Mouse (Mus musculus) colon, adult 2 months (tissue): Measurements from ENCODE around the gene Med24. TPM values are rescaled to one million over a fixed set of nuclear protein-coding genes. Genes with fewer than 3 reads are reported as not detected.

Experiments
- polyA plus RNA-seq: library from polyadenylated mRNA; depleted of rRNA; stranded (reverse); fragments of >200 nt; gene quantifications from 2 replicates; pipeline ENCODE4 v1.2.3, GENCODE M21; 2012; rRNA removed

The Med24 gene
- polyA plus RNA-seq, result 55.2 and 59.0 TPM in 2 replicates

GRCm38 (mm10) chr11:98729119-98729588 lies at the start of gene Med24:
Gene Med24 (minus strand): TSS chr11:98729435.

GRCm38 (mm10) chr11:98774582-98775347 lies 45.5 kb upstream of the Med24 start, which contains the start of gene Nr1d1:
Gene Nr1d1 (minus strand): TSS chr11:98775333.

GRCm38 (mm10) chr11:98740393-98741050 lies 11.3 kb upstream of the Med24 start, which contains the start of gene Thra:
Gene Thra (plus strand): TSS chr11:98740638.

GRCm38 (mm10) chr11:98701213-98701670 lies 28.0 kb downstream of the Med24 start, which contains the start of gene Csf3:
Gene Csf3 (plus strand): TSS chr11:98701263.

GRCm38 (mm10) chr11:98681786-98682745 lies 47.2 kb downstream of the Med24 start, which contains the start of gene Psmd3:
Gene Psmd3 (plus strand): TSS chr11:98682554.

GRCm38 (mm10) chr11:98664091-98664490 lies 65.1 kb downstream of the Med24 start, which contains the start of gene Gsdma:
Gene Gsdma (plus strand): TSS chr11:98664351.

Other genes with a start within 250 kb of the Med24 start
- 2.0 and 3.7 TPM in 2 replicates for gene Ikzf3, start 183.4 kb downstream of the Med24 start, polyA plus RNA-seq
- gene Zpbp2, start 178.3 kb downstream of the Med24 start, polyA plus RNA-seq, result 0.07 TPM in 1 of 2 replicates, not detected in the other
- 45.6 and 52.7 TPM in 2 replicates for gene Ormdl3, start 142.1 kb downstream of the Med24 start, polyA plus RNA-seq
- not detected in 2 replicates for gene Lrrc3c, start 131.1 kb downstream of the Med24 start, polyA plus RNA-seq
- not detected in 2 replicates for gene Gm12355, start 103.8 kb downstream of the Med24 start, polyA plus RNA-seq
- gene Gsdma3, start 103.1 kb downstream of the Med24 start, polyA plus RNA-seq, result not detected in 2 replicates
- gene Gsdma2, start 82.7 kb downstream of the Med24 start, polyA plus RNA-seq, result not detected in 2 replicates
- 0.69 and 0.73 TPM in 2 replicates for gene Gsdma, start 65.1 kb downstream of the Med24 start, polyA plus RNA-seq
- gene Psmd3, start 46.9 kb downstream of the Med24 start, polyA plus RNA-seq, result 141 and 155 TPM in 2 replicates
- gene Csf3, start 28.2 kb downstream of the Med24 start, polyA plus RNA-seq, result 0.15 TPM in 1 of 2 replicates, not detected in the other
- gene Thra, start 11.2 kb upstream of the Med24 start, polyA plus RNA-seq, result 92.5 and 95.9 TPM in 2 replicates
- gene Nr1d1, start 45.9 kb upstream of the Med24 start, polyA plus RNA-seq, result 109 and 137 TPM in 2 replicates
- 41.3 and 41.4 TPM in 2 replicates for gene Msl1, start 66.1 kb upstream of the Med24 start, polyA plus RNA-seq
- gene Casc3, start 75.5 kb upstream of the Med24 start, polyA plus RNA-seq, result 29.8 and 31.0 TPM in 2 replicates
- 101 and 113 TPM in 2 replicates for gene Rapgefl1, start 107.3 kb upstream of the Med24 start, polyA plus RNA-seq
- gene Wipf2, start 134.2 kb upstream of the Med24 start, polyA plus RNA-seq, result 13.4 and 17.6 TPM in 2 replicates
- gene Cdc6, start 178.4 kb upstream of the Med24 start, polyA plus RNA-seq, result 0.47 and 0.62 TPM in 2 replicates
- gene Rara, start 198.4 kb upstream of the Med24 start, polyA plus RNA-seq, result 29.3 and 34.7 TPM in 2 replicates